ENCODE assay signal across 8 mouse cellular contexts in genomic region chr11:70465824-70466223, GRCm38 (mm10). TPM values are rescaled to one million over a fixed set of nuclear protein-coding genes. Genes with fewer than 3 reads are reported as not detected.
DNase-seq lines count a peak whose midpoint lies in the region; ATAC-seq and TF ChIP-seq lines count a peak whose summit lies in the region.

No protein-coding gene starts in this region.

- H3K4me3 ChIP-seq in forebrain, embryonic 10.5 days = peak overlapping the region; percentile 36
- no peak overlapping the region for H3K4me3 ChIP-seq in hindbrain, embryonic 14.5 days (replicated peaks; ENCODE audit: low read length)
- H3K4me3 ChIP-seq in liver, adult 2 months (ENCODE audit: insufficient read depth, low read depth, low read length) = peak overlapping the region; percentile 37; the same call in 1 of the 2 replicates
- H3K4me3 ChIP-seq in small intestine, adult 2 months (ENCODE audit: low read depth, low read length) = peak overlapping the region; percentile 49

- peak overlapping the region; percentile 46; the same call in 1 of the 2 replicates for H3K27ac ChIP-seq in forebrain, embryonic 10.5 days
- H3K27ac ChIP-seq in hindbrain, embryonic 14.5 days = no peak overlapping the region
- H3K27ac ChIP-seq in liver, adult 2 months (replicated peaks; ENCODE audit: insufficient read depth, low read depth, low read length) = no peak overlapping the region
- H3K27ac ChIP-seq in small intestine, adult 2 months (ENCODE audit: insufficient read depth, low read depth, low read length) = no peak overlapping the region

- H3K4me2 ChIP-seq in hindbrain, embryonic 14.5 days (replicated peaks) = peak overlapping the region; percentile 43

- ATAC-seq in hindbrain, embryonic 14.5 days (ENCODE audit: low FRiP score) = no peak

- intact Hi-C loops in left cerebral cortex, postnatal 4 days (cut with DNase I) = no loop called here
- intact Hi-C loops in left cerebral cortex, postnatal 25 days (cut with DNase I) = no loop called here

- DNase-seq in left cerebral cortex, postnatal 4 days = peak; percentile 24
- DNase-seq in left cerebral cortex, postnatal 25 days (ENCODE audit: low spot score in 2 of 2) = no peak
- no peak for DNase-seq in forebrain, embryonic 10.5 days (ENCODE audit: extremely low spot score, low spot score)
- DNase-seq in hindbrain, embryonic 14.5 days (ENCODE audit: low spot score) = no peak
- DNase-seq in liver, adult 2 months (ENCODE audit: extremely low read depth, low read depth, low spot score) = no peak
- no peak for DNase-seq in thymus, adult 18-20 months
- DNase-seq in thymus, postnatal 14 days = no peak

- no peaks in the 10 kb centered on the region for H3K9me3 ChIP-seq in forebrain, embryonic 10.5 days
- H3K9me3 ChIP-seq in hindbrain, embryonic 14.5 days (ENCODE audit: control insufficient read depth, low read length) = no peaks in the 10 kb centered on the region

- TF ChIP-seq CTCF in liver, adult 2 months (IDR thresholded peaks at IDR 0.05; ENCODE audit: low read depth, low read length) = no peak
- TF ChIP-seq CTCF in small intestine, adult 2 months (IDR thresholded peaks at IDR 0.05; ENCODE audit: extremely low read depth, insufficient read length, insufficient replicate concordance, low read depth, low read length) = no peak

- H3K9ac ChIP-seq in hindbrain, embryonic 14.5 days = peak overlapping the region; percentile 26; the same call in 1 of the 2 replicates
- peak overlapping the region; percentile 55 for H3K9ac ChIP-seq in liver, adult 2 months (ENCODE audit: low read depth, low read length)

- no peaks in the 10 kb centered on the region for H3K36me3 ChIP-seq in forebrain, embryonic 10.5 days (replicated peaks)
- H3K36me3 ChIP-seq in hindbrain, embryonic 14.5 days (replicated peaks; ENCODE audit: control insufficient read depth, insufficient read depth) = no peaks in the 10 kb centered on the region
- no peaks in the 10 kb centered on the region for H3K36me3 ChIP-seq in liver, adult 2 months (ENCODE audit: control insufficient read depth, insufficient read depth, low read length)
- H3K36me3 ChIP-seq in small intestine, adult 2 months (ENCODE audit: control insufficient read depth, insufficient read depth, low read length) = no peaks in the 10 kb centered on the region

- H3K4me1 ChIP-seq in forebrain, embryonic 10.5 days = peaks cover 13% of the 10 kb centered on the region
- H3K4me1 ChIP-seq in hindbrain, embryonic 14.5 days (replicated peaks; ENCODE audit: control insufficient read depth, insufficient read depth, low read length) = 0 out of 2 replicates have a peak, but pooled peaks cover 4% of the 10 kb centered on the region
- peaks cover 4% of the 10 kb centered on the region for H3K4me1 ChIP-seq in liver, adult 2 months (ENCODE audit: control insufficient read depth, insufficient read depth, low read length)
- peaks cover 6% of the 10 kb centered on the region for H3K4me1 ChIP-seq in small intestine, adult 2 months (ENCODE audit: control insufficient read depth, insufficient read depth, insufficient read length, low read length)

- no peak for TF ChIP-seq POLR2A in liver, adult 2 months (IDR thresholded peaks at IDR 0.05; ENCODE audit: extremely low read depth, insufficient read depth, low read length)
- TF ChIP-seq POLR2A in small intestine, adult 2 months (IDR thresholded peaks at IDR 0.05; ENCODE audit: low read depth, low read length) = no peak

- 12% methylated on average over 23 of the region's 23 CpGs for WGBS in forebrain, embryonic 10.5 days
- 14% methylated on average over 23 of the region's 23 CpGs for WGBS in hindbrain, embryonic 14.5 days
- WGBS in liver, adult 2 months = 29% methylated on average over 23 of the region's 23 CpGs
- WGBS in small intestine, adult 2 months = 19% methylated on average over 23 of the region's 23 CpGs

- no peaks in the 10 kb centered on the region for H3K79me2 ChIP-seq in liver, adult 2 months (ENCODE audit: control insufficient read depth, insufficient read depth, low read length)

- H3K27me3 ChIP-seq in forebrain, embryonic 10.5 days (ENCODE audit: poor library complexity, severe bottlenecking) = peaks cover 63% of the 10 kb centered on the region
- H3K27me3 ChIP-seq in hindbrain, embryonic 14.5 days (ENCODE audit: control insufficient read depth, insufficient read depth, low read length) = peaks cover 30% of the 10 kb centered on the region
- H3K27me3 ChIP-seq in liver, adult 2 months (ENCODE audit: control insufficient read depth, insufficient read depth, low read length) = no peaks in the 10 kb centered on the region
- H3K27me3 ChIP-seq in small intestine, adult 2 months (ENCODE audit: control insufficient read depth, insufficient read depth, low read length) = no peaks in the 10 kb centered on the region

RNA-seq across cellular contexts. Expression of gene Cxcl16, which starts 6.0 kb away (rescaled TPM):
- under 1 TPM; 0.68 to 0.91 TPM for total RNA-seq in left cerebral cortex, postnatal 4 days (2021)
- 1 to 10 TPM in 1 of 2 experiments, under 1 TPM in 1; 0.94 to 1.2 TPM for total RNA-seq in left cerebral cortex, postnatal 25 days (2021)
- polyA plus RNA-seq in forebrain, embryonic 10.5 days (2016; fragmentation: Nextera tagmentation; extraction: Ambion mirVana) = 0.40 and 0.47 TPM in 2 replicates
- 7.8 and 10.2 TPM in 2 replicates for polyA plus RNA-seq in hindbrain, embryonic 14.5 days (2014; fragmentation: Nextera tagmentation; extraction: Ambion mirVana)
- 5.7 and 10.2 TPM in 2 replicates for total RNA-seq in liver, adult 2 months (2014; rRNA removed)
- polyA plus RNA-seq in liver, adult 2 months (2012; rRNA removed) = 7.2 and 10.2 TPM in 2 replicates
- polyA plus RNA-seq in small intestine, adult 2 months (2012; rRNA removed) = 28.1 and 48.0 TPM in 2 replicates

RNA-seq across cellular contexts. Expression of gene Zmynd15, which starts 6.6 kb away (rescaled TPM):
- total RNA-seq in left cerebral cortex, postnatal 4 days (2021) = 1 to 10 TPM; 1.2 to 3.7 TPM
- under 1 TPM; 0.41 to 0.94 TPM for total RNA-seq in left cerebral cortex, postnatal 25 days (2021)
- polyA plus RNA-seq in forebrain, embryonic 10.5 days (2016; fragmentation: Nextera tagmentation; extraction: Ambion mirVana) = 0.14 and 0.38 TPM in 2 replicates
- polyA plus RNA-seq in hindbrain, embryonic 14.5 days (2014; fragmentation: Nextera tagmentation; extraction: Ambion mirVana) = 0.50 and 0.95 TPM in 2 replicates
- 0.74 and 1.5 TPM in 2 replicates for total RNA-seq in liver, adult 2 months (2014; rRNA removed)
- 2.1 and 4.4 TPM in 2 replicates for polyA plus RNA-seq in liver, adult 2 months (2012; rRNA removed)
- 2.5 and 7.1 TPM in 2 replicates for polyA plus RNA-seq in small intestine, adult 2 months (2012; rRNA removed)

RNA-seq across cellular contexts. Expression of gene Med11, which starts 14.1 kb away (rescaled TPM):
- 10 to 100 TPM; 25.7 to 28.0 TPM for total RNA-seq in left cerebral cortex, postnatal 4 days (2021)
- total RNA-seq in left cerebral cortex, postnatal 25 days (2021) = 10 to 100 TPM; 12.9 to 15.7 TPM
- polyA plus RNA-seq in forebrain, embryonic 10.5 days (2016; fragmentation: Nextera tagmentation; extraction: Ambion mirVana) = 43.5 and 44.5 TPM in 2 replicates
- 41.8 and 45.8 TPM in 2 replicates for polyA plus RNA-seq in hindbrain, embryonic 14.5 days (2014; fragmentation: Nextera tagmentation; extraction: Ambion mirVana)
- 11.2 and 13.3 TPM in 2 replicates for total RNA-seq in liver, adult 2 months (2014; rRNA removed)
- 9.4 and 10.4 TPM in 2 replicates for polyA plus RNA-seq in liver, adult 2 months (2012; rRNA removed)
- 16.4 and 24.1 TPM in 2 replicates for polyA plus RNA-seq in small intestine, adult 2 months (2012; rRNA removed)

RNA-seq across cellular contexts. Expression of gene Arrb2, which starts 33.4 kb away (rescaled TPM):
- total RNA-seq in left cerebral cortex, postnatal 4 days (2021) = 10 to 100 TPM; 76.6 to 81.3 TPM
- total RNA-seq in left cerebral cortex, postnatal 25 days (2021) = 10 to 100 TPM; 64.6 to 66.7 TPM
- polyA plus RNA-seq in forebrain, embryonic 10.5 days (2016; fragmentation: Nextera tagmentation; extraction: Ambion mirVana) = 31.4 and 32.9 TPM in 2 replicates
- polyA plus RNA-seq in hindbrain, embryonic 14.5 days (2014; fragmentation: Nextera tagmentation; extraction: Ambion mirVana) = 55.9 and 61.2 TPM in 2 replicates
- total RNA-seq in liver, adult 2 months (2014; rRNA removed) = 9.5 and 11.5 TPM in 2 replicates
- 14.7 and 22.2 TPM in 2 replicates for polyA plus RNA-seq in liver, adult 2 months (2012; rRNA removed)
- polyA plus RNA-seq in small intestine, adult 2 months (2012; rRNA removed) = 15.3 and 23.2 TPM in 2 replicates

RNA-seq across cellular contexts. Expression of gene Tm4sf5, which starts 39.2 kb away (rescaled TPM):
- total RNA-seq in left cerebral cortex, postnatal 4 days (2021) = 1 to 10 TPM in 1 of 2 experiments, not detected in 1; 1.2 TPM
- not detected for total RNA-seq in left cerebral cortex, postnatal 25 days (2021)
- polyA plus RNA-seq in forebrain, embryonic 10.5 days (2016; fragmentation: Nextera tagmentation; extraction: Ambion mirVana) = 0.52 and 0.82 TPM in 2 replicates
- polyA plus RNA-seq in hindbrain, embryonic 14.5 days (2014; fragmentation: Nextera tagmentation; extraction: Ambion mirVana) = 2.9 and 3.0 TPM in 2 replicates
- not detected in 2 replicates for total RNA-seq in liver, adult 2 months (2014; rRNA removed)
- not detected in 2 replicates for polyA plus RNA-seq in liver, adult 2 months (2012; rRNA removed)
- 331 and 587 TPM in 2 replicates for polyA plus RNA-seq in small intestine, adult 2 months (2012; rRNA removed)
